Mouse (Mus musculus): Measurements from ENCODE around the gene Gm17093. TPM values are rescaled to one million over a fixed set of nuclear protein-coding genes. Genes with fewer than 3 reads are reported as not detected.
"Not testable (repeated sequence)": the region's sequence is repeated elsewhere in the genome, so short reads cannot be mapped to it uniquely, and the experiment has no call there.

The Gm17093 gene
- not detected in 2 replicates for total RNA-seq (2015; ENCODE audit: low replicate concordance)
- not detected in 2 replicates for total RNA-seq (2017; ENCODE audit: low replicate concordance)

GRCm38 (mm10) chr14:44517976-44518375 lies at the start of gene Gm17093:
Gm17093 (plus strand) TSS chr14:44518276.
- ATAC-seq (replicated peaks; ENCODE audit: low FRiP score, poor library complexity, severe bottlenecking) = not testable (repeated sequence)

- not testable (repeated sequence) for ATAC-seq (replicated peaks; ENCODE audit: low FRiP score, poor library complexity, severe bottlenecking)
Observed at GRCm38 (mm10) chr14:44492163-44492562, 25.9 kb upstream of the Gm17093 start, which contains the start of gene BC061237. BC061237 (plus strand) TSS chr14:44492463.

- not testable (repeated sequence) for ATAC-seq (replicated peaks; ENCODE audit: low FRiP score, poor library complexity, severe bottlenecking)
Observed at GRCm38 (mm10) chr14:44547961-44548360, 29.9 kb downstream of the Gm17093 start.

Other genes with a start within 250 kb of the Gm17093 start
- gene Gm8220, start 232.7 kb upstream of the Gm17093 start, total RNA-seq (2015; ENCODE audit: low replicate concordance) = not detected in 2 replicates
- gene Gm8220, start 232.7 kb upstream of the Gm17093 start, total RNA-seq (2017; ENCODE audit: low replicate concordance) = not detected in 2 replicates
- gene Gm5930, start 179.7 kb upstream of the Gm17093 start, total RNA-seq (2015; ENCODE audit: low replicate concordance) = not detected in 2 replicates
- not detected in 2 replicates for gene Gm5930, start 179.7 kb upstream of the Gm17093 start, total RNA-seq (2017; ENCODE audit: low replicate concordance)
- not detected in 2 replicates for gene Gm8229, start 152.9 kb upstream of the Gm17093 start, total RNA-seq (2015; ENCODE audit: low replicate concordance)
- gene Gm8229, start 152.9 kb upstream of the Gm17093 start, total RNA-seq (2017; ENCODE audit: low replicate concordance) = not detected in 2 replicates
- not detected in 2 replicates for gene Gm3371, start 107.6 kb upstream of the Gm17093 start, total RNA-seq (2015; ENCODE audit: low replicate concordance)
- gene Gm3371, start 107.6 kb upstream of the Gm17093 start, total RNA-seq (2017; ENCODE audit: low replicate concordance) = not detected in 2 replicates
- not detected in 2 replicates for gene Gm8232, start 84.6 kb upstream of the Gm17093 start, total RNA-seq (2015; ENCODE audit: low replicate concordance)
- gene Gm8232, start 84.6 kb upstream of the Gm17093 start, total RNA-seq (2017; ENCODE audit: low replicate concordance) = not detected in 2 replicates
- not detected in 2 replicates for gene BC061237, start 25.8 kb upstream of the Gm17093 start, total RNA-seq (2015; ENCODE audit: low replicate concordance)
- not detected in 2 replicates for gene BC061237, start 25.8 kb upstream of the Gm17093 start, total RNA-seq (2017; ENCODE audit: low replicate concordance)
- not detected in 2 replicates for gene Gm8247, start 64.9 kb downstream of the Gm17093 start, total RNA-seq (2015; ENCODE audit: low replicate concordance)
- not detected in 2 replicates for gene Gm8247, start 64.9 kb downstream of the Gm17093 start, total RNA-seq (2017; ENCODE audit: low replicate concordance)
- gene Gm5624, start 109.7 kb downstream of the Gm17093 start, total RNA-seq (2015; ENCODE audit: low replicate concordance) = not detected in 2 replicates
- gene Gm5624, start 109.7 kb downstream of the Gm17093 start, total RNA-seq (2017; ENCODE audit: low replicate concordance) = not detected in 2 replicates
- not detected in 2 replicates for gene Gm8257, start 188.2 kb downstream of the Gm17093 start, total RNA-seq (2015; ENCODE audit: low replicate concordance)
- not detected in 2 replicates for gene Gm8257, start 188.2 kb downstream of the Gm17093 start, total RNA-seq (2017; ENCODE audit: low replicate concordance)
- gene Gm8267, start 232.1 kb downstream of the Gm17093 start, total RNA-seq (2015; ENCODE audit: low replicate concordance) = not detected in 2 replicates
- not detected in 2 replicates for gene Gm8267, start 232.1 kb downstream of the Gm17093 start, total RNA-seq (2017; ENCODE audit: low replicate concordance)